Mouse (Mus musculus) stomach, embryonic 15.5 days (tissue): ENCODE measurements around the gene Olfr33. TPM values are rescaled to one million over a fixed set of nuclear protein-coding genes. Genes with fewer than 3 reads are reported as not detected.

ENCODE experiments used
- ATAC-seq: fragments of 200-750 bp; cut with Nextera tagmentation; 2 replicates; pipeline ENCODE4 v1.8.0; 2017; ENCODE audit warnings: low read depth, moderate number of reproducible peaks, moderate TSS enrichment; ENCODE audit not compliant: insufficient read depth, low FRiP score
- H3K27ac ChIP-seq: fragments of 300-500 bp; sonication (generic); 2 replicates; pipeline ENCODE4 v1.5.1; 2015; ENCODE audit warnings: mild to moderate bottlenecking, inconsistent platforms
- H3K27me3 ChIP-seq: fragments of 300-500 bp; sonication (generic); replicated peaks from 2 replicates; pipeline ENCODE4 v1.6.1; 2015; ENCODE audit warnings: inconsistent platforms
- H3K36me3 ChIP-seq: fragments of 300-500 bp; sonication (generic); 2 replicates; pipeline ENCODE4 v1.6.1; 2015; ENCODE audit warnings: inconsistent platforms
- H3K4me1 ChIP-seq: fragments of 300-500 bp; sonication (generic); 2 replicates; pipeline ENCODE4 v1.6.1; 2015; ENCODE audit warnings: inconsistent platforms
- H3K4me2 ChIP-seq: fragments of 300-500 bp; sonication (generic); 2 replicates; pipeline ENCODE4 v1.6.1; 2015; ENCODE audit warnings: mild to moderate bottlenecking, inconsistent platforms
- H3K4me3 ChIP-seq: fragments of 300-500 bp; sonication (generic); replicated peaks from 2 replicates; pipeline ENCODE4 v1.5.1; 2015; ENCODE audit warnings: inconsistent platforms
- H3K9ac ChIP-seq: fragments of 300-500 bp; sonication (generic); 2 replicates; pipeline ENCODE4 v1.6.1; 2015; ENCODE audit warnings: inconsistent platforms
- H3K9me3 ChIP-seq: fragments of 300-500 bp; sonication (generic); 2 replicates; pipeline ENCODE4 v1.6.1; 2016; ENCODE audit warnings: inconsistent platforms
- WGBS: fragments of 180-500 bp; shearing (Covaris S2); methylation state at CpG from one replicate; pipeline ENCODE4 v1.1.7; 2015; 5-methylcytosine and 5-hydroxymethylcytosine counted together
- polyA plus RNA-seq: library from polyadenylated mRNA; unstranded; fragments of >200 nt; fragmentation: Nextera tagmentation; extraction: Ambion mirVana; gene quantifications from 2 replicates; pipeline ENCODE4 v1.2.1, GENCODE M21; 2015

Olfr33 gene
- polyA plus RNA-seq, 1 experiment from 2014 or later, result not detected

- Histone ChIP-seq H3K27ac (no peak overlapping the region), H3K4me2 (no peak overlapping the region), H3K4me1 (no peaks in the 10 kb centered on the region), H3K4me3 (no peak overlapping the region), H3K9me3 (no peaks in the 10 kb centered on the region), H3K27me3 (no peaks in the 10 kb centered on the region), H3K36me3 (no peaks in the 10 kb centered on the region), H3K9ac (no peak overlapping the region)
- 26% methylated on average over 2 of the region's 2 CpGs for WGBS
- ATAC-seq, result no peak
Measured at GRCm38 (mm10) chr7:102665378-102665777, 53.5 kb downstream of the Olfr33 start.

- no peak for ATAC-seq
- H3K4me1 ChIP-seq, result no peaks in the 10 kb centered on the region
- H3K27me3 ChIP-seq, result no peaks in the 10 kb centered on the region
- no peak within 1 kb of the TSS for H3K9ac ChIP-seq
- H3K9me3 ChIP-seq, result no peaks in the 10 kb centered on the region
- no peaks in the 10 kb centered on the region for H3K36me3 ChIP-seq
- WGBS, result 45% methylated on average over 3 of the region's 3 CpGs
- H3K27ac ChIP-seq, result no peak within 1 kb of the TSS
- H3K4me2 ChIP-seq, result no peak within 1 kb of the TSS
- H3K4me3 ChIP-seq, result no peak within 1 kb of the TSS
Measured at GRCm38 (mm10) chr7:102664599-102664998, 54.3 kb downstream of the Olfr33 start, which contains the start of gene Olfr556. Gene Olfr556, plus strand, starts transcription at chr7:102664899.

Other genes with a start within 250 kb of the Olfr33 start
- gene Olfr543, start 237.4 kb downstream of the Olfr33 start, polyA plus RNA-seq, result 0.41 and 0.53 TPM in 2 replicates
- gene Olfr544, start 230.8 kb downstream of the Olfr33 start, polyA plus RNA-seq, result 0.04 TPM in 2 replicates
- not detected in 2 replicates for gene Olfr545, start 219.5 kb downstream of the Olfr33 start, polyA plus RNA-seq
- gene Olfr547, start 184.3 kb downstream of the Olfr33 start, polyA plus RNA-seq, result not detected in 2 replicates
- gene Olfr548-ps1, start 178.2 kb downstream of the Olfr33 start, polyA plus RNA-seq, result not detected in 2 replicates
- gene Olfr549, start 169.2 kb downstream of the Olfr33 start, polyA plus RNA-seq, result not detected in 2 replicates
- gene Trim21, start 153.6 kb downstream of the Olfr33 start, polyA plus RNA-seq, result 0.49 and 1.1 TPM in 2 replicates
- not detected in 2 replicates for gene Olfr550, start 147.6 kb downstream of the Olfr33 start, polyA plus RNA-seq
- gene Olfr551, start 127.2 kb downstream of the Olfr33 start, polyA plus RNA-seq, result not detected in 2 replicates
- not detected in 2 replicates for gene Olfr552, start 121.3 kb downstream of the Olfr33 start, polyA plus RNA-seq
- not detected in 2 replicates for gene Olfr553, start 100.9 kb downstream of the Olfr33 start, polyA plus RNA-seq
- not detected in 2 replicates for gene Olfr554, start 80.6 kb downstream of the Olfr33 start, polyA plus RNA-seq
- not detected in 2 replicates for gene Olfr555, start 60.2 kb downstream of the Olfr33 start, polyA plus RNA-seq
- gene Olfr556, start 54.2 kb downstream of the Olfr33 start, polyA plus RNA-seq, result not detected in 2 replicates
- gene Trim68, start 31.7 kb downstream of the Olfr33 start, polyA plus RNA-seq, result 12.8 and 13.6 TPM in 2 replicates
- gene Olfr557, start 23.2 kb downstream of the Olfr33 start, polyA plus RNA-seq, result not detected in 2 replicates
- gene Olfr558, start 16.9 kb downstream of the Olfr33 start, polyA plus RNA-seq, result 0.18 and 0.30 TPM in 2 replicates
- not detected in 2 replicates for gene Olfr559, start 8.4 kb upstream of the Olfr33 start, polyA plus RNA-seq
- not detected in 2 replicates for gene Olfr560, start 40.3 kb upstream of the Olfr33 start, polyA plus RNA-seq
- 0.28 and 0.44 TPM in 2 replicates for gene Olfr78, start 40.4 kb upstream of the Olfr33 start, polyA plus RNA-seq
- not detected in 2 replicates for gene Olfr561, start 52.2 kb upstream of the Olfr33 start, polyA plus RNA-seq
- gene Olfr564, start 84.4 kb upstream of the Olfr33 start, polyA plus RNA-seq, result not detected in 2 replicates
- not detected in 2 replicates for gene Olfr566, start 139.7 kb upstream of the Olfr33 start, polyA plus RNA-seq
- not detected in 2 replicates for gene Olfr568, start 158.1 kb upstream of the Olfr33 start, polyA plus RNA-seq
- gene Olfr569, start 171.8 kb upstream of the Olfr33 start, polyA plus RNA-seq, result not detected in 2 replicates
- not detected in 2 replicates for gene Olfr570, start 175.5 kb upstream of the Olfr33 start, polyA plus RNA-seq
- gene Olfr571, start 198.5 kb upstream of the Olfr33 start, polyA plus RNA-seq, result not detected in 2 replicates
- not detected in 2 replicates for gene Olfr572, start 205.3 kb upstream of the Olfr33 start, polyA plus RNA-seq
- gene Olfr573-ps1, start 223.5 kb upstream of the Olfr33 start, polyA plus RNA-seq, result not detected in 2 replicates
- not detected in 2 replicates for gene Olfr574, start 229.4 kb upstream of the Olfr33 start, polyA plus RNA-seq
- gene Olfr575, start 239.7 kb upstream of the Olfr33 start, polyA plus RNA-seq, result not detected in 2 replicates
- gene Olfr576, start 243.6 kb upstream of the Olfr33 start, polyA plus RNA-seq, result not detected in 2 replicates